Mouse (Mus musculus) embryo, embryonic 9.5 days (tissue): Measurements from ENCODE around the gene Tmem94.
A peak's percentile ranks its signal among the peaks of the same experiment; 100 is the strongest.

Source experiments
- DNase-seq: peaks from one replicate; pipeline ENCODE4 v3.0.0-alpha.2; 2017; ENCODE audit errors: extremely low spot score

Tmem94 gene

DNA sequence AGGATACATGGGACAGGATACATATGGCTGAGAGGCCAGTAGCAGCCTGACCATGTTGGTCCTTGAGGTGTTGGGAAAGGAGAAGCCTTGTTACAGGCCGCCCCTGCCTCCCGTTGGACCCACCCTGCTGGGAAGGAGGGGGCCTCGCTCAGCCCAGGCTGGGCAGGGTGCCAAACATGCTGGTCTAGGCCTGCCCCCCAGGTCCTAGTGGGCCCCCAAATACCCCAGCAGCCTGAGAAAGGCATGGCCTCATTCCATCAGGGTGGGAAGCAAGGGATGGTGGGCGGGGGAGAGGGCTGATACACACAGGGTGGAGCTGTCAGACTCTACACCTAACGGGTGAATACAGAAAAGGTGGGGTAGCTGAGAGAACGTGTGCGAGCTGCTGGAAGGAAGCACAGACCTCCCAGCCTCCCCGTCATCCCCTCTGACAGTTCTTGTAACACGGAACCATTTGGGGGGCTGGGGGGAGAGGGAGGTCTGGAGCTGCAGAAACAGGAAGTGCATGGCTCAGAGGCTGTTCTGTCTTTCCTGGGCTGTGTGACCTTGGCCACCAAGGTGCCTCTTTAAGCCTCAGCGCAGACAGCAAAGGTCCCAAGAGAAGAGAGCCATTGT is 43.6 kb downstream of the Tmem94 start:
- DNase-seq: no peak

DNA sequence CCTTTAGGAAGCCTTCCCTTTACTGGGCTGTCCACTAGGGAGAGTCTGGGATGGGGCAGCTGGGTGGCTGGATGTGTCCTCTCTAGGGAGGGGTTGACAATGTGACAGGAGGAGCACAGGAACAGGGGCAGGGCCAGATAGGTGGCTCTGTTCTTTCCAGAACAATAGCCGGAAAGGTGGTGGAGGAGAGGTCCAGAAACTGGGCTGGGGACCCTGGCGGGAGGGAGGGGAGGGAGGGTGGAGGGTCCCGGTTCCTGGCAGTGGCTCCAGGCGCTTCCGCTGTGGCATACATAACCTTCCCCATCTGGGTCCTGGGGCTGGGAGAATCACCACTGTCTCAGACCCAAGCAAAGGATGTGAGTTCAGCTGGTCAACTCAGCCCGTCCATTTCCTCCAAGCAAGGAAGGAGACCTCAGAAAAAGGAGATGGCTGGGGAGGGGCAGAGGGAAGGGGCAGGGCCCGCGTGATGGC is 44.1 kb downstream of the Tmem94 start:
- DNase-seq: no peak

DNA sequence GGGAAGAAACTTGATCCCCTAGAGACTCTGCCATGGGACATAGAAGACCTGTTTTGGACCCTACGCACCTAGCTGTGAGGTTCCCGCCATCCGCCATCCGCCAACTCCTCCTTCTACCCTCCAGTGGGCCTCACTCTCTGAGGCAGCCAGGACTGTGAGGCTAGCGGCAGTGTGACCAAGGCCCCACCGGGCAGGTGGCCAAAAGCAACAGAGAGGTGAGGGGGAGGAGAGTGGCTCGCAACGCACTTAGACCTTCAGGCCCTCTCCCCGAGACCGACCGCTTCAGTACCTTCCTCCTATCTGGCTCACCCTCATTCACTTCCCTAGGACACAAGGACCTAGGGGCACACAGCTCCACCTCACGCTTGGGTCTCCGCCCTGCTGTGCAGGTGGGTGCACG is 45.1 kb downstream of the Tmem94 start:
- DNase-seq: no peak

DNA sequence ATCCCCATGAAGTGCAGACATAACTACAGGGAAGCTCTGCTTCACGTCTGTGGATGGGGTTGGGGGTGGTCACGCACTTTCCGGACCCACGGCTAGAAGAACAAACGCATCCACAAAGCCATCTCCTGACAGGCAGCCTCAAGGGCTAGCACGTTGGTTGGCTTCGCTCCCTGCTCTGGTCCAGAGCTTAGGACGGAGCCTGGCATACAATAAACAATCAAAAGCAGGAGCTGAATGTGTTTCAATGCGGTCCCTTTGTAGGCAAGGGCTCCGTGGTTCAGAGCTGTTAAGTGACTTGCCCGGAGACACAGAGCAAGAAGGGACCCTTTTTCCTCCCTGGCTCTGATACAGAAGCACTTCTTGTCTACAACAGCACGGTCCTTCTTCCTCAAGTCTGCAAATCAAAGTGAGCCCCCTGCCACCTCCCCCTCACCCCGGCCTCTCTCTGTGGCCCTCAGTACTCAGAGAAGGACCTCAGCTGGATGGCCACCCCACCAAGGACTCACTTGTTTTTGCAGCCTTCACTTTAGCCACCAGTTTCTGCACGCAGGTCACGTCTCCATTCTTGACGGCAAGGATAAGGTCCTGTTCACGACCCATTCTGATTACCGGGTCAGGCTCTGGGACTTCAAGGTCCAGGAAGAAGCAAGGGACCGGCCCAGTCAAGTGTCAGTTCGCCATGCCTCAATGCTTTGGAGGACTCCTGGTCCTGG is 46.3 kb downstream of the Tmem94 start:
- no peak for DNase-seq

DNA sequence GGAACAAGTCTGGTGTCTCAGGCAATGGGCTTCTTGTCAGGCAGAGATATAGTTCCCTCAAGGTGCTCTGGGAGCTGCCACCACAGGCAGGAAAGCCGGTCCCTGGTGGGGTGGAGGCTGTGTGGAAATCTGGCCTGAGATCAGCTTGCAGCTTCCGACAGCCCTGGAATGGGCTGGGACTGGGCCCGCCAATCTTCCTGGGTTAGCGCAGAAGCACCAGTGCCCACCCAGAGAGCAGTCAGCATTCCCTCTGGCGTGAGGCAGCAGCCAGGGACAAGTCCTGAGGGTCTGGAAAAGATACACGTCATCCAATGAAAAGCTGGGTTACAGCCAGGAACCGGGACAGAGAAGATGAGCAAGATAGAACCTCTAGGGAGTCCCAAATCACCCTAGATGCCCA is 46.9 kb downstream of the Tmem94 start:
- DNase-seq: no peak

DNA sequence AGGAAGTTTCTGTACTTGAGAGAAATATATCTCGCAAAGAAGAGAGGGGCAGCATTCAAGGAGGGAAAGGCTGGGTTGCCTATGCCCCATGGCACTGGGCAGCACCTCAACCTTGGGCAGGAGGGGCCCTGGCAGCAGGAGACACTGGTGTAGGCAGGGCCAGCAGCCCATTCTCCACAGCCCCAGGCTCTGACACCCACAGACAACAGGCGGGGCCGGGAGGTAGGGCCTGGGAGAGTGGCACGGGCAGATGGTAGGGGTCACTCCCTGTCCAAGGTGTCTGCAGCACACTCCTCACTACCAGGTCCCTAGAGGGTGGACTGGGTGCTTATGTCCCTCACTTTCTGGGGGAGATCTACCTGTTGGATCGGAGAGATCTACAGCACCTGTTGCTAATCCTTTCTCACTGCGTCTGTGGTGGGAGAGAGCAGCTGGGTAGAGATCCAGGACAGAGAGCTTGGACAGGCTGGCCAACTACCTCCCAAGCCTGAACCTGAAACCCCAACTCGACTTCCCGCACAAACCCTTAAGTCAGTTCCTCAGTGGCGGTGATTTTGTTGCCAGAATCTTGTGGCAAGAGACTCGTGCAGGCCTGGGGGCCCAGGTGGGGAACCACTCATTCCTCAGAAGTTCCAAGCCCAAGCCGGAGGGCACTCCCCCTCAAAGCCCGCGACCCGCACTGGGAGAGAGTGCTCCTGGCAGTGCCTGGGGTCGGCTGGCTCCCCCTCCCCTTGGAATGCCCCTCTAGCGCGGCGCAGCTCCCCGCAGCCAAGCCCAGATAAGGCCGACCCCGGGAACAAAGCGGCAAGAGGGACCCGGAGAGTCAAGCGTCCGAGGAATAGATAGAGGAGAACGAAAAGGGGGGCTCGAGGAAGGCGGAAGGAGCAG is 47.5 kb downstream of the Tmem94 start:
- no peak for DNase-seq

DNA sequence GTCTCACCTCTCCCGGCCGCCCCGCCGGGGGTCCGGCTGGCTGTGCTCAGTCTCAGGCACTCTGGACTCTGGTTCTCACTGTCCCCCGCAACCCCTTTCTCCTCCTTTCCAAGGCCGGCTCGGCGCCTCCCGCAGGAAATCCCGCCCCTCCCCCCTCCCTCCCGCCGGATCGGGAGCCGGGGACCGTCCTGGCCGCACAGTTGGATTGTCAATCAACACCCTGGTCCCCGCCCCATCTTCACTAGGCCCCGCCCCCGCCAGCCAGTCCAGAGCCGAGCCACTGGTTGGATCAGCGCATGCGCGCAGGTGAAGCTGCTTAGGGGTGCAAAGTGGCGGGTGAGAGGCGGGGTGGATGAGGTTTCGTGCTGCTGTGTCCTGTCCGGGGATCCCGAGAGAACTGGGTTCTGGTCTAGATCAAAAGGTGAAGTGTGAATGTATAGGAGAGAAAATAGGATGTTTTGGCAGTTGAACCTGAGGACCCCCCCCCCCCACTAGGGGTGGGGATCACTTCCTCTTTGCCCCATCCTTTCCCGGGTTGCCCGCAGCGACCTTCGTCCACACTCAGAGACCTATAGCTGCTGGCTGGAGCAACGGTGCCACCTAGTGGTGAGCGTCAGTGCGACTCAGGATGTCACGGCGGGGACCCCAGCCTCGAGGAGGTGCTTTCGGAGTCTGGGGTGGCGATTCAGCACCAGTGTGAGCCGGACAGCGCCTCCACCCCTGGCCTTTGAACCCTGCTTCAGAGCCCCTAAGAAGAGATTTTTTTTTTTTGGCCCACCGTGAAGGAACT is 48.5 kb downstream of the Tmem94 start, which contains the start of gene Caskin2:
Caskin2 (minus strand) TSS at position 133 of the 790 bp plus-strand sequence.
- peak; percentile 100 for DNase-seq

DNA sequence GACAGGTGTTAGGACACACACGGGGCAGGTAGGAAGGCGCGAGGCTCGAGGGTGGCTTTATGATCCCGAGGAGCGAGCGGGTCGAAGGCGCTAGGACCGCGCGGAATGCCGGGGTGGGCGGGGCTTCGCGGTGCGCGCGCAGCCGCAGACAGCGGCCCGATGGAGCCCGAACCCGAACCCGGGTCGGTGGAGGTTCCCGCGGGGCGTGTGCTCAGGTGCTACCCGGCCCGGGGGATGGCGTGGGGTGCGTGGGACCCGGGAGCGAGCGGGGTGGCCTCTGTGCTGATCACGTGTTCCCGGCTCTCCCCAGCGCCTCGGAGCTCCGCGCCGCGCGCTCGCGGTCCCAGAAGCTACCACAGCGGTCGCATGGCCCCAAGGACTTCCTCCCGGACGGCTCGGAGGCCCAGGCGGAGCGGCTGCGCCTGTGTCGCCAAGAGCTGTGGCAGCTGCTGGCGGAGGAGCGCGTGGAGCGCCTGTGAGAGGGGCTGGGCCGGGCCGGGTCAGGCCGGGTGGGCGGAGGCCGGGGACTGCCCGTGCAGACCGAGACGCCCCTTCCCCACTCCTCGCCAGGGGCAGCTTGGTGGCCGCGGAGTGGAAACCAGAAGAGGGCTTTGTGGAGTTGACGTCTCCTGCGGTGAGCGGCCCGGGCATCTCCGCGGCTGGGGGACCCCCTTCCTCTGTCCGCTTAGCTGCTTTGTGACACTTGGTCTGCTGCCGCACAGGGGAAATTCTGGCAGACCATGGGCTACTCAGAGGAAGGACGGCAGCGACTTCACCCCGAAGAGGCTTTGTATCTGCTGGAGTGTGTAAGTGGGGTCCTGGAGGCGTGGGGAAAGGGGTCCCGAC is 49.6 kb downstream of the Tmem94 start, which contains the start of gene Tsen54:
Tsen54 (plus strand) TSS at position 120 of the 846 bp plus-strand sequence.
- peak; percentile 89 for DNase-seq

DNA sequence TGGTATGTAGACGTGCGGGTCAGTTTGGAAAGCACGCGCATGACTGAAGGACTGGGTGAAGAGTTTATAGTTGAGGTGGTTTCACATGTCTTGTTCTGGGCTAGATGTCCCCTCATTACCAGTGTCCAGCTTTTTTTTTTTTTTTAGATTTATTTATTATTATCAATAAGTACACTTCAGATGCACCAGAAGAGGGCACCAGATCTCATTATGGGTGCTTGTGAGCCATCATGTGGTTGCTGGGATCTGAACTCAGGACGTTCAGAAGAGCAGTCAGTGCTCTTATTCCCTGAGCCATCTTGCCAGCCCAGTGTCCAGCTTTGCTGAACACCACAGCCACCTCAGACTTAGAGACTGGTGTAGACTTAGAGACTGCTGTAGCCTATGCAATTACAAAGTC is 52.1 kb downstream of the Tmem94 start:
- DNase-seq: no peak

DNA sequence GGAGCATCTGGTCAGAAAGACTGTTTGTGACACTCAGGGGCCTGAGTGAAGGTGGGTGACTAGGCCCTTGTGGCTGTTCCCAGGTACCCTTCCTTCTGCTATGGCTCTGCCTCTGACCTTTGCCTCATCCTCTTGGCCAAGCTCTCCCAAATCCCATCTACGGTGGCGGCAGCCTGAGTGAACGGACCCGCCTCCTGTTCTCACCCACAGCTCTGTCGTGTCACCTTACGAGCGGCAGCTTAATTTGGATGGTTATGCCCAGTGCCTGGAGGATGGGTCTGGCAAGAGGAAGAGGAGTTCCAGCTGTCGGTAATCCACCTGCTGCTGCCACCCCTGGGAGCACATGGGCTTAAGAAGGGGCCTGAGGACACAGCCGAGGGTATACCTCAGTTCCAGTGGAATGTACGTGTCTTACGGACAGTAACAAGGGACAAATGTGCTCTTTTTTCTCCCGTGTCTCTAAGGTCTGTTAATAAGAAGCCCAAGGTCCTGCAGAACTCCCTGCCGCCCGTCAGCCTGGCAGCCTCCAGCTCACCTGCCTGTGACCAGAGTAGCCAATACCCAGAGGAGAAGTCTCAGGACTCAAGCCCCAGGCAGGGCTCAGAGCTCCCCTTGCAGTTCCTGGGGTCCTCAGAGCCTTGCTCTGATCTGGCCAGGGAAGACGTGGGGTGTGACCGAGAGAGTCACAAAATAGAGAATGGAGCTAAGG is 54.8 kb downstream of the Tmem94 start:
- no peak for DNase-seq

DNA sequence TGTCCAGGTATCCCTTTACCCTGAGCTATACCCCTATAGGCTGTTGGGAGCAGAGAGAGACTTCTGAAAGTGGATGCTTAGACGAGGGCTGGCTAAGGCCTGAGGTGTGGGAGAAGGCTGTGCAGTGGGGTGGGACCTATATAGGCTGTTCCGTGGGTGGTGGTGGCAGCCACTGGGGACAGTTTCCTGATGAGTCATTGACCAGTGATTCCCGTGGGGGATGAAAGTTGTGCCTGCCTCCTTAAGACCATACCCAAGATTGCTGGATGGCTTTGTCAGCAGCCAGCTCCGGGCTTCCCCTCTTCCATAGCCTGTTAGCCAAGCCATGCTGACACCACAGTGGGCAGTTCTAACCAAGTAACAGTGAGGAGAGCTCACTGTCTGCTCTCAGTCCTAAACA is 55.8 kb downstream of the Tmem94 start:
- no peak for DNase-seq

DNA sequence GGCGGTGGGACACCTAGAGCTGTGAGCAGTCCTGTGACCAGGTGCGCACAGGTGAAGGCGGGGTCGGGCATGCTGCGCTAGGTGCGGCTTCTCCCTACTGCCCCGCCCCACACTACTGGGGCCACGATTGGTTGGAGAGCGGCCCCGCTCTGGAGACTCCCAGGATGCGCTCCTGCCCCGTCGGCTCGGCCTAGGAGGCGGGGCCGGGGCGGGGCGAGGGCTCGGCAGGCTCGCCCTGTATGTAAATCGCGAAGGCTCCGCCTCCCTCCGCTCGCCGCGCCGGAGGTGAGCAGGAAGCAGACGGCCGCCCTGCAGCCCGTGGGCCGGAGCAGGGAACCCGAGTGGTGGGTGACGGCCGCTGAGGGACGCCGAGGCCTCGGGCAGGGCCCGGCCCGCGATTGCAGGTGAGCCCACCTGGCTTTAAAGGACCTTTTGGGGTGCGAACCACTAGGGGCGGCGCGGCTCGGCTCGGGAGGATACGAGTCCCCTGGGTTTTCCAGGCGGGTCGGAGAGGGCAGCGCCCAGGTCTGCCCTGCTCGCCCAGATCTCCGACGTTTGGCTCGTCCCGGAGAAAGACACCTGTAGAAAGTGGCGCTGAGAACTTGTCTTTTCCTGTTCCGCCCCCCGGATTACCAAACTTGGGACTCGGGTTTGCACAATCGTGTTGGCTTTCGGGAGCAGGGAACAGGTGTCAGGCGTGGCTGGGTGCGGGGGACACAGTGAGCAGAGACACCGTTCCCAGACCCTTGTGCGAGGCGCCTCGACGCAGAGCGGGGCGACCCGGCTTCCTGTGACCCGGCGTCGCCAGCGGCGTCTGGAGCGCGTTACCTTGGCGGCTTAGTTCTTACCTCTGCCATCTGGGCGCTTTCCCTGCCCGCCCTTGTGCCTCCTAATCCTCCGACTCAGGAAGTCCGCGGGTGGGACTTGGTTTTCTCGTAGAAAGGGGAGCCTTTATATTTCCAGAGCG is 58.8 kb downstream of the Tmem94 start, which contains the start of gene Llgl2:
Llgl2 (plus strand) TSS at position 276 of the 967 bp plus-strand sequence.
- DNase-seq: peak; percentile 87

DNA sequence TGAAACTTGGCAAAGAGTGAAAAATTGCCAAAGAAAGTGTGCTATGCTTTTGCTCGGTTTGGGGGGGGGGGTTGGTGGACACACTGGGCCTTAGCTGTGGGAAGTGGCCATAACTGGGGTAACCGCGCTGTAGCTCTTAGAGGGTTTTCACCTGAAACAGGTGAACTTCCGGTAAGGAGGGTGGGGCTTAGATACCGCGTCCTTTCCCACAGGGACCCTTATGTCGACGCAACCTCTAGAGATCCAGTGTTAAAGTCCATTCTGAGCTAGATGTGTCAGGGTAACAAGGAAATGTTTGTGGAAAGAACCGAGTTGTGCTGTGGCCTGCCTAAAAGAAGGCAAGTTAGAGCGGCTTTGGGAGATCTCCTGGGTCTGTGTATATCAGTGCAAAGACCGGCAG is 59.6 kb downstream of the Tmem94 start:
- no peak for DNase-seq

DNA sequence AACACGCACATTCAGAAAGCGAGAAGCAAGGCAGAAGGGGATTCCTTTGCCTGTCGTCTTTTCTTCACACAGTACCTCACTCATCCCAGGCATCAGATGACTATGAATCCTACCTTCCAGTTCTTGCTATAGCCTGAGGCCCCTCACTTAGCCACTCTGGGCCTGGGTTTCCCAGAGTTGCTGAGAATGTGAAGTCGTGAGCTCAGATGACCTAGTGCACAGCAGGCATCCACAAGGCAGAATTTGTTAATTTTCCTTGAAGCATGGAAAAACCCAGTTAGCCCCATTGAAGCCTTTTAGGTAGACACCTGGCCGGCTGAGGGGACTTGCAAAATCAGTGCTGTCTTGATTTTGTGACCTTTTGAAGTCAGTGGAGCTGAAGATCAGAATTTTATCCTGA is 61.3 kb downstream of the Tmem94 start:
- no peak for DNase-seq

DNA sequence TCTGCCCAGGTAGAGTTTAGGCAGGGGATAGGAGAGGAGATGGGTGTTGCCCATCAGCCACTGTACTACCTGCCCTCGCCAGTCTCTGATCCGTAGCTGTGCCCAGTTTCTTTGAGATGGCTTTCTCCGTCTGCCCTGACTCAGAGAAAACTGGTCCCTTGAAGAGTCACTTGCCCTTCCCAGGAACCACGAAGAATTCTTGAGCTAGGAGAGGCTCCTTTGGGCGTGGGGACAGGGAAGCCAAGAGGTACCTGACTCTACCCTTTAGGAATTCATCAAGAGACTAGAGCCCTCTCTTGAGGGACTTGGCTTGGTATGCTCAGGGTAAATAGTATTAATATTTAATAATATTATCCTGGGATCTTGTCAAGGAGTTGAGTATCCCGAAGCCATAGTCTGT is 62.4 kb downstream of the Tmem94 start:
- DNase-seq: no peak

DNA sequence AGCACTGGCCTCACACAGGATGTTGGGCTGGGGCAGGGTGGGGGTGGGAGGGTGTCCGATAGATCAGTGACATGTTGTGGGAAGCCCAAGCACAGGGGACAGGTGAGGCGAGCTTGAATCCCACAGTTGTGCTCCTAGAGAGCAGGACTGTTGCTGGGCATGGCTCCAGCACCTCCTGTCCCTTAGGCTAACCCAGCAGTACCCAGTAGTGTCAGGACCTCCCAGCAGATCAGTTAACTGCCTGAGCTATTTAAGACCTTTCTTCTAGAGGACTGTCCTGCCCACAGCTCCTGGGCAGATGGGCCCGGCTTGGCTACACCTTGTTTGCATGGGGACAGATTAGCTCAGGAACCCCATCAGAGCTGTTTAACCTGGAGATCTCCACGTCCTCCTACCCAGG is 63.8 kb downstream of the Tmem94 start:
- no peak for DNase-seq

DNA sequence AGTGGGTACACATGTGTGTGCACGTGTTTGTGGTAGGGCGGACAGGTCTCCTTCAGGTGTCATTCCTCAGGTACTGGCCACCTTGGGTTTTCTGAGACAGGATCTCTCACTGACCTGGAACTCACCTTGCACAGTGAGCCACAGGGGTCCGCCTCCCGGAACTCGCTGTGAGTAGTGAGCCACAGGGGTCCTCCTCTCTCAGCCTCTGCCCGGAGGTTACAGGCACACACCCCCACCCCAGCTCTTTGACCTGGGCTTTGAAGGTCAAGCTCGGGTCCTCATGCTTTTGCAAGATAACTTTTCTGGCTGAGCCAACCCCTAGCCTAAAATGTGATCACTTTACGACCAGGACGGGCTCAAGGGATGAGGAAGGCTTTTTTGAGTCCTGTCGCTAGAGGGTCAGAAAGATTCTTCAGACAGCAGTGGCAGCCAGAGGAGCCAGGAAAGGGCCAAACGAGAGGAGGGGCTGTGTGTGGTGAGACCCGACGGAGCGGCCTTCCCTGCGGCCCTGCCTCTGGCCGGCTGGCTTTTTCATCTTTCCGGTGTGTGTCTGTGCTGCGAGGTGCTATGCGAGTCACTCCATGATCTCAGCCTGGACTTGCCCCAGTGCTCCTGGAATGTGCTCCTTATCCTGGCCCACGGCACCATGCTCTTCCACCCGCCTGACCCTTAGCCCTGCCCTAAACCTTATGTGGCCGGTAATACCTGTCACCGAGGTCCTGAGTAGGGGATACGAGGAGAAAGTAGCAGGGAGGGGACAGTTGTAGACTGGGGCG is 65.5 kb downstream of the Tmem94 start:
- DNase-seq: peak; percentile 47

DNA sequence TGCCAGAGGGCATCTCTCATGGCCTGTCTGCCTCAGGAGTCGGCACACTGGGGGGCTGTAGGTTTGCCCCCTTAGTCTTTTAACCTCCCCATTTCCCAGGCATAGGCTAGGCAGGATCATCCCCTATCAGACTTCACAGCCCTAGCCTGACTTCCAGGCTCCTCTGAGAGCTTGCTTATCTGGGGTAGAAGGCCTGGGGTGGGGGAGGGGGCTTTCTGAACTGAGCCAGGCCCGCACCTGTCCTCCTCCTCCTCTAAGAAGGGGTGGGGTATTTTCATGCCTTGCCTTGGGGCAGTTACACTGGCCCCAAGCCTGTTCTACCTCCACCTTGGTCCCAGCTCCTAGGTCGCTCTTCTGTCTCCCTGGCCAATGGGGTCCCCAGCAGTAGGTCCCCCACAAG is 66.3 kb downstream of the Tmem94 start:
- DNase-seq: no peak
